Mouse (Mus musculus) G1E (cell line): ENCODE results near the gene Olfr1289. TPM values are rescaled to one million over a fixed set of nuclear protein-coding genes. Genes with fewer than 3 reads are reported as not detected.

ENCODE experiments used
- ATAC-seq: 2 replicates; pipeline ENCODE4 v1.8.0; 2016; ENCODE audit warnings: mild to moderate bottlenecking; ENCODE audit not compliant: insufficient number of reproducible peaks, poor library complexity, low FRiP score, severe bottlenecking; ENCODE audit errors: extremely low read depth
- DNase-seq: peaks from one replicate; pipeline ENCODE4 v3.0.0; 2012; ENCODE audit warnings: low spot score
- H3K27me3 ChIP-seq: 2 replicates; pipeline ENCODE4 v1.6.1; 2012; ENCODE audit warnings: mild to moderate bottlenecking, low read length, inconsistent platforms; ENCODE audit not compliant: insufficient read depth
- H3K36me3 ChIP-seq: replicated peaks from 2 replicates; pipeline ENCODE3; 2012; ENCODE audit warnings: mild to moderate bottlenecking, inconsistent platforms
- H3K4me1 ChIP-seq: 2 replicates; pipeline ENCODE4 v1.6.1; 2012; ENCODE audit warnings: low read depth, low read length, inconsistent platforms, mixed read lengths; ENCODE audit not compliant: insufficient read depth
- H3K4me3 ChIP-seq: 2 replicates; pipeline ENCODE4 v1.5.1; 2012; ENCODE audit warnings: low read depth, mild to moderate bottlenecking, inconsistent platforms, low read length, moderate library complexity, mixed read lengths
- H3K9me3 ChIP-seq: replicated peaks from 2 replicates; pipeline ENCODE4 v1.6.1; 2012; ENCODE audit warnings: inconsistent platforms
- CTCF ChIP-seq: IDR thresholded peaks from 2 replicates; pipeline ENCODE4 v1.5.1; 2012; ENCODE audit warnings: low read depth, low read length, inconsistent platforms, mixed read lengths
- GATA1 ChIP-seq: IDR thresholded peaks from 2 replicates; pipeline ENCODE4 v1.6.1; 2012; ENCODE audit warnings: borderline replicate concordance, low read length, inconsistent platforms, mixed read lengths
- GATA2 ChIP-seq: IDR thresholded peaks from 2 replicates; pipeline ENCODE4 v1.6.1; 2012; ENCODE audit warnings: low read depth, low read length, inconsistent platforms, borderline replicate concordance
- POLR2AphosphoS5 ChIP-seq: IDR thresholded peaks from 2 replicates; pipeline ENCODE4 v1.6.1; 2012; ENCODE audit warnings: low read depth, low read length, inconsistent platforms; ENCODE audit not compliant: insufficient replicate concordance
- TAL1 ChIP-seq: conservative IDR thresholded peaks from 2 replicates; pipeline ENCODE4 v1.6.1; 2012; ENCODE audit warnings: low read depth, low read length, inconsistent platforms, mixed read lengths
- polyA plus RNA-seq: library from polyadenylated mRNA; stranded (reverse); fragments of >175 nt; gene quantifications from 2 replicates; pipeline ENCODE4 v1.2.3, GENCODE M21; 2012
- total RNA-seq, 2 experiments: library from RNA; stranded (forward) in 1 of 2; stranded (reverse) in 1 of 2; fragments of 200-1000 nt in 1 of 2; fragments of >200 nt in 1 of 2; fragmentation: Nextera tagmentation in 1 of 2; gene quantifications; 2 replicates each; pipeline ENCODE4 v1.2.3; 2014 to 2017

The Olfr1289 gene
- not detected in 2 replicates for total RNA-seq (2014; fragmentation: Nextera tagmentation)
- total RNA-seq (2017) = not detected in 2 replicates
- not detected in 2 replicates for polyA plus RNA-seq

GRCm38 (mm10) chr2:111480519-111480918 lies at the start of gene Olfr1289:
Gene Olfr1289 (plus strand): TSS chr2:111480819.
- no peaks in the 10 kb centered on the region for H3K36me3 ChIP-seq
- ATAC-seq = no peak
- no peaks in the 10 kb centered on the region for H3K4me1 ChIP-seq
- no peak within 1 kb of the TSS for H3K4me3 ChIP-seq
- TF ChIP-seq GATA2 = no peak
- TF ChIP-seq POLR2AphosphoS5 = no peak
- no peak for TF ChIP-seq GATA1
- TF ChIP-seq TAL1 = no peak
- no peak for TF ChIP-seq CTCF
- peaks cover 3% of the 10 kb centered on the region; the same call in 1 of the 2 replicates for H3K9me3 ChIP-seq
- no peak for DNase-seq
- H3K27me3 ChIP-seq = no peaks in the 10 kb centered on the region

- no peak for ATAC-seq
- H3K4me1 ChIP-seq = no peaks in the 10 kb centered on the region
- no peak within 1 kb of the TSS for H3K4me3 ChIP-seq
- no peaks in the 10 kb centered on the region for H3K27me3 ChIP-seq
- DNase-seq = no peak
- no peaks in the 10 kb centered on the region for H3K36me3 ChIP-seq
- no peaks in the 10 kb centered on the region for H3K9me3 ChIP-seq
- TF ChIP-seq CTCF (no peak), GATA1 (no peak), POLR2AphosphoS5 (no peak), TAL1 (no peak), GATA2 (no peak)
Measured at GRCm38 (mm10) chr2:111448842-111449241, 31.8 kb upstream of the Olfr1289 start, which contains the start of gene Olfr1287. Gene Olfr1287 (plus strand): TSS chr2:111449142.

- DNase-seq = no peak
- Histone ChIP-seq H3K27me3 (no peaks in the 10 kb centered on the region), H3K4me3 (no peak within 1 kb of the TSS), H3K4me1 (no peaks in the 10 kb centered on the region), H3K9me3 (no peaks in the 10 kb centered on the region), H3K36me3 (no peaks in the 10 kb centered on the region)
- TF ChIP-seq GATA2 = no peak
- TF ChIP-seq TAL1 = no peak
- TF ChIP-seq POLR2AphosphoS5 = no peak
- TF ChIP-seq CTCF = no peak
- TF ChIP-seq GATA1 = no peak
- ATAC-seq = no peak
Measured at GRCm38 (mm10) chr2:111473801-111474200, 6.8 kb upstream of the Olfr1289 start, which contains the start of gene Olfr1288. Gene Olfr1288 (plus strand): TSS chr2:111474101.

GRCm38 (mm10) chr2:111493729-111494128 lies 13.1 kb downstream of the Olfr1289 start, which contains the start of gene Olfr1290:
Gene Olfr1290 (minus strand): TSS chr2:111493829.
- ATAC-seq (no peak), DNase-seq (no peak)
- Histone ChIP-seq H3K36me3 (no peaks in the 10 kb centered on the region), H3K27me3 (no peaks in the 10 kb centered on the region), H3K9me3 (0 out of 2 replicates have a peak, but pooled peaks cover 3% of the 10 kb centered on the region), H3K4me1 (no peaks in the 10 kb centered on the region), H3K4me3 (no peak within 1 kb of the TSS)
- TF ChIP-seq GATA2 = no peak
- no peak for TF ChIP-seq CTCF
- TF ChIP-seq TAL1 = no peak
- TF ChIP-seq POLR2AphosphoS5 = no peak
- no peak for TF ChIP-seq GATA1

GRCm38 (mm10) chr2:111496880-111497279 lies 16.3 kb downstream of the Olfr1289 start, which contains the start of gene Olfr1291-ps1:
Gene Olfr1291-ps1 (plus strand): TSS chr2:111497180.
- ATAC-seq (no peak), DNase-seq (no peak)
- H3K4me3 ChIP-seq = no peak within 1 kb of the TSS
- 0 out of 2 replicates have a peak, but pooled peaks cover 3% of the 10 kb centered on the region for H3K9me3 ChIP-seq
- no peaks in the 10 kb centered on the region for H3K4me1 ChIP-seq
- no peaks in the 10 kb centered on the region for H3K36me3 ChIP-seq
- TF ChIP-seq POLR2AphosphoS5 (no peak), TAL1 (no peak), CTCF (no peak), GATA2 (no peak), GATA1 (no peak)
- no peaks in the 10 kb centered on the region for H3K27me3 ChIP-seq

- ATAC-seq (no peak), DNase-seq (no peak)
- H3K4me3 ChIP-seq = no peak overlapping the region
- no peaks in the 10 kb centered on the region for H3K27me3 ChIP-seq
- no peaks in the 10 kb centered on the region for H3K4me1 ChIP-seq
- no peak for TF ChIP-seq POLR2AphosphoS5
- TF ChIP-seq TAL1 = no peak
- no peak for TF ChIP-seq GATA1
- no peak for TF ChIP-seq CTCF
- no peak for TF ChIP-seq GATA2
- H3K36me3 ChIP-seq = no peaks in the 10 kb centered on the region
- H3K9me3 ChIP-seq = peaks cover 15% of the 10 kb centered on the region; the same call in 1 of the 2 replicates
Measured at GRCm38 (mm10) chr2:111517451-111517850, 36.8 kb downstream of the Olfr1289 start.

GRCm38 (mm10) chr2:111524903-111525302 lies 44.3 kb downstream of the Olfr1289 start, which contains the start of gene Olfr1293-ps:
Gene Olfr1293-ps (plus strand): TSS chr2:111525203.
- TF ChIP-seq TAL1 = no peak
- H3K9me3 ChIP-seq = peaks cover 6% of the 10 kb centered on the region; the same call in 1 of the 2 replicates
- no peak within 1 kb of the TSS for H3K4me3 ChIP-seq
- no peak for DNase-seq
- H3K27me3 ChIP-seq = no peaks in the 10 kb centered on the region
- no peaks in the 10 kb centered on the region for H3K36me3 ChIP-seq
- no peak for ATAC-seq
- H3K4me1 ChIP-seq = no peaks in the 10 kb centered on the region

Other genes with a start within 250 kb of the Olfr1289 start
Only the 20 nearest of the 21 such genes appear.
- not detected in 2 replicates for gene Olfr1276, start 226.3 kb upstream of the Olfr1289 start, total RNA-seq (2014; fragmentation: Nextera tagmentation)
- under 0.01 and 0.11 TPM in 2 replicates for gene Olfr1276, start 226.3 kb upstream of the Olfr1289 start, total RNA-seq (2017)
- gene Olfr1276, start 226.3 kb upstream of the Olfr1289 start, polyA plus RNA-seq = not detected in 2 replicates
- not detected in 2 replicates for gene Olfr1277, start 206.7 kb upstream of the Olfr1289 start, total RNA-seq (2014; fragmentation: Nextera tagmentation)
- under 0.01 and 0.16 TPM in 2 replicates for gene Olfr1277, start 206.7 kb upstream of the Olfr1289 start, total RNA-seq (2017)
- not detected in 2 replicates for gene Olfr1277, start 206.7 kb upstream of the Olfr1289 start, polyA plus RNA-seq
- not detected in 2 replicates for gene Olfr1278, start 190.7 kb upstream of the Olfr1289 start, total RNA-seq (2014; fragmentation: Nextera tagmentation)
- gene Olfr1278, start 190.7 kb upstream of the Olfr1289 start, total RNA-seq (2017) = under 0.01 and 0.22 TPM in 2 replicates
- gene Olfr1278, start 190.7 kb upstream of the Olfr1289 start, polyA plus RNA-seq = not detected in 2 replicates
- not detected in 2 replicates for gene Olfr1279, start 180.2 kb upstream of the Olfr1289 start, total RNA-seq (2014; fragmentation: Nextera tagmentation)
- gene Olfr1279, start 180.2 kb upstream of the Olfr1289 start, total RNA-seq (2017) = 0.16 TPM in 1 of 2 replicates, not detected in the other
- gene Olfr1279, start 180.2 kb upstream of the Olfr1289 start, polyA plus RNA-seq = not detected in 2 replicates
- not detected in 2 replicates for gene Olfr1280, start 166.8 kb upstream of the Olfr1289 start, total RNA-seq (2014; fragmentation: Nextera tagmentation)
- 0.12 and 0.22 TPM in 2 replicates for gene Olfr1280, start 166.8 kb upstream of the Olfr1289 start, total RNA-seq (2017)
- gene Olfr1280, start 166.8 kb upstream of the Olfr1289 start, polyA plus RNA-seq = not detected in 2 replicates
- gene Olfr1281, start 154.3 kb upstream of the Olfr1289 start, total RNA-seq (2014; fragmentation: Nextera tagmentation) = not detected in 2 replicates
- gene Olfr1281, start 154.3 kb upstream of the Olfr1289 start, total RNA-seq (2017) = 0.05 and 0.23 TPM in 2 replicates
- gene Olfr1281, start 154.3 kb upstream of the Olfr1289 start, polyA plus RNA-seq = not detected in 2 replicates
- not detected in 2 replicates for gene Olfr1282, start 144.7 kb upstream of the Olfr1289 start, total RNA-seq (2014; fragmentation: Nextera tagmentation)
- gene Olfr1282, start 144.7 kb upstream of the Olfr1289 start, total RNA-seq (2017) = 0.12 TPM in 1 of 2 replicates, not detected in the other
- not detected in 2 replicates for gene Olfr1282, start 144.7 kb upstream of the Olfr1289 start, polyA plus RNA-seq
- not detected in 2 replicates for gene Olfr1283, start 114.0 kb upstream of the Olfr1289 start, total RNA-seq (2014; fragmentation: Nextera tagmentation)
- gene Olfr1283, start 114.0 kb upstream of the Olfr1289 start, total RNA-seq (2017) = 0.11 and 0.17 TPM in 2 replicates
- not detected in 2 replicates for gene Olfr1283, start 114.0 kb upstream of the Olfr1289 start, polyA plus RNA-seq
- not detected in 2 replicates for gene Olfr1284, start 105.3 kb upstream of the Olfr1289 start, total RNA-seq (2014; fragmentation: Nextera tagmentation)
- not detected in 2 replicates for gene Olfr1284, start 105.3 kb upstream of the Olfr1289 start, total RNA-seq (2017)
- not detected in 2 replicates for gene Olfr1284, start 105.3 kb upstream of the Olfr1289 start, polyA plus RNA-seq
- gene Olfr1286, start 57.7 kb upstream of the Olfr1289 start, total RNA-seq (2014; fragmentation: Nextera tagmentation) = not detected in 2 replicates
- gene Olfr1286, start 57.7 kb upstream of the Olfr1289 start, total RNA-seq (2017) = 0.22 and 0.70 TPM in 2 replicates
- gene Olfr1286, start 57.7 kb upstream of the Olfr1289 start, polyA plus RNA-seq = not detected in 2 replicates
- gene Olfr1287, start 31.7 kb upstream of the Olfr1289 start, total RNA-seq (2014; fragmentation: Nextera tagmentation) = not detected in 2 replicates
- gene Olfr1287, start 31.7 kb upstream of the Olfr1289 start, total RNA-seq (2017) = 0.11 and 0.12 TPM in 2 replicates
- gene Olfr1287, start 31.7 kb upstream of the Olfr1289 start, polyA plus RNA-seq = not detected in 2 replicates
- gene Olfr1288, start 6.7 kb upstream of the Olfr1289 start, total RNA-seq (2014; fragmentation: Nextera tagmentation) = not detected in 2 replicates
- not detected in 2 replicates for gene Olfr1288, start 6.7 kb upstream of the Olfr1289 start, total RNA-seq (2017)
- gene Olfr1288, start 6.7 kb upstream of the Olfr1289 start, polyA plus RNA-seq = not detected in 2 replicates
- gene Olfr1290, start 13.0 kb downstream of the Olfr1289 start, total RNA-seq (2014; fragmentation: Nextera tagmentation) = not detected in 2 replicates
- gene Olfr1290, start 13.0 kb downstream of the Olfr1289 start, total RNA-seq (2017) = not detected in 2 replicates
- gene Olfr1290, start 13.0 kb downstream of the Olfr1289 start, polyA plus RNA-seq = not detected in 2 replicates
- gene Olfr1291-ps1, start 16.4 kb downstream of the Olfr1289 start, total RNA-seq (2014; fragmentation: Nextera tagmentation) = not detected in 2 replicates
- gene Olfr1291-ps1, start 16.4 kb downstream of the Olfr1289 start, total RNA-seq (2017) = 0.06 and 0.22 TPM in 2 replicates
- not detected in 2 replicates for gene Olfr1291-ps1, start 16.4 kb downstream of the Olfr1289 start, polyA plus RNA-seq
- gene Olfr1293-ps, start 44.4 kb downstream of the Olfr1289 start, total RNA-seq (2014; fragmentation: Nextera tagmentation) = not detected in 2 replicates
- 0.05 and 0.06 TPM in 2 replicates for gene Olfr1293-ps, start 44.4 kb downstream of the Olfr1289 start, total RNA-seq (2017)
- not detected in 2 replicates for gene Olfr1293-ps, start 44.4 kb downstream of the Olfr1289 start, polyA plus RNA-seq
- gene Olfr1294, start 59.5 kb downstream of the Olfr1289 start, total RNA-seq (2014; fragmentation: Nextera tagmentation) = not detected in 2 replicates
- gene Olfr1294, start 59.5 kb downstream of the Olfr1289 start, total RNA-seq (2017) = 0.23 TPM in 1 of 2 replicates, not detected in the other
- not detected in 2 replicates for gene Olfr1294, start 59.5 kb downstream of the Olfr1289 start, polyA plus RNA-seq
- not detected in 2 replicates for gene Olfr1295, start 88.9 kb downstream of the Olfr1289 start, total RNA-seq (2014; fragmentation: Nextera tagmentation)
- 0.05 and 0.17 TPM in 2 replicates for gene Olfr1295, start 88.9 kb downstream of the Olfr1289 start, total RNA-seq (2017)
- gene Olfr1295, start 88.9 kb downstream of the Olfr1289 start, polyA plus RNA-seq = not detected in 2 replicates
- not detected in 2 replicates for gene Olfr1297, start 145.7 kb downstream of the Olfr1289 start, total RNA-seq (2014; fragmentation: Nextera tagmentation)
- gene Olfr1297, start 145.7 kb downstream of the Olfr1289 start, total RNA-seq (2017) = 0.05 TPM in 1 of 2 replicates, not detected in the other
- gene Olfr1297, start 145.7 kb downstream of the Olfr1289 start, polyA plus RNA-seq = not detected in 2 replicates
- not detected in 2 replicates for gene Olfr1298, start 168.4 kb downstream of the Olfr1289 start, total RNA-seq (2014; fragmentation: Nextera tagmentation)
- gene Olfr1298, start 168.4 kb downstream of the Olfr1289 start, total RNA-seq (2017) = 0.29 TPM in 1 of 2 replicates, not detected in the other
- gene Olfr1298, start 168.4 kb downstream of the Olfr1289 start, polyA plus RNA-seq = not detected in 2 replicates
- not detected in 2 replicates for gene Olfr1299, start 180.6 kb downstream of the Olfr1289 start, total RNA-seq (2014; fragmentation: Nextera tagmentation)
- gene Olfr1299, start 180.6 kb downstream of the Olfr1289 start, total RNA-seq (2017) = 0.12 and 0.16 TPM in 2 replicates
- not detected in 2 replicates for gene Olfr1299, start 180.6 kb downstream of the Olfr1289 start, polyA plus RNA-seq